Mouse (Mus musculus): ENCODE results near the gene Fam102a. TPM values are rescaled to one million over a fixed set of nuclear protein-coding genes. Genes with fewer than 3 reads are reported as not detected.

The Fam102a gene
- polyA plus RNA-seq, 1 experiment from 2014 or later, result 14.0 TPM

DNA sequence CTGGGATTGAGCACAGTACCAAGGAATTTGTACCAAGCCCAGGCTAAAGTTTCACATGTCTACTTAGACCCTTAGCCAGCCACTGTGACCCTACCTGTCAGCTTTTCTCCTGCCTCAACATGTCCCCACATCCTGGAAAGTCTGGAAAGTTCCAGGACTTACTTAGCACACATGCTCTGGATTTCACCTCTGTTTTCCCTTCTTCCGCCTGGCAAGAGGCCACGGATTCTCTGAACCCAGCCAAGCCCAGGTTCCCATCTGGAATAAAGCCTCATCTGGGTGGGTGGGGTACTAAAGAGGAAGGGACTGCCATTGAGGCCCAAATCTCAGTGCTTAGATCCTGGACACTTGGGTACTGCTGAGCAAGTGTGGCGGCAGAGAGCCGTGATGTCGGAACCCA is 2.8 kb downstream of the Fam102a start:
- Histone ChIP-seq H3K4me3 (peak overlapping the region; percentile 92), H3K27me3 (ENCODE audit: low read depth, poor library complexity, severe bottlenecking) (no peaks in the 10 kb centered on the region), H3K4me1 (peaks cover 68% of the 10 kb centered on the region), H3K9me3 (replicated peaks) (no peaks in the 10 kb centered on the region), H3K36me3 (peaks cover under 1% of the 10 kb centered on the region; the same call in 1 of the 2 replicates), H3K27ac (peak overlapping the region; percentile 95; the same call in 1 of the 2 replicates)
- WGBS, result 80% methylated on average over 5 of the region's 5 CpGs
- no peak for DNase-seq (ENCODE audit: low spot score)

DNA sequence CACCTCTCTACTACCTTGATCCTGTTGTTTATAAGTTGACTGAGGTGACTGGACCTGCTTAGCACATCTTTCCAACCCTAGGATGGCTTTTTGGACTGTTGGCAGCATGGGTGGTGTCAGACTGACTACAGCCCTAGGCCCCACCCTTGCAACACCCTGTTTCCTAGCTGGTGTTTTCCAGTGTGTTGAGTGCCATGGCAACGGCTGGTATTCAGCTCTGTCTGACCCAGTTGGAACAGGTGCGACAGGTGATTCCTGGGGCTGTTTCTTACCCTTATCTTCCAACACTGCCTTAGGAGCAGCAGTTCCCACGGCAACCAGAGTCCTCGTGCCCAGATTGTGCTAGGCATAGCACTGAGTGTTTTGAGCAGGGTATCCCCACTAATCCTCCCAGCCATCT is 3.3 kb downstream of the Fam102a start:
- Histone ChIP-seq H3K27ac (no peak overlapping the region), H3K4me1 (peaks cover 63% of the 10 kb centered on the region)

DNA sequence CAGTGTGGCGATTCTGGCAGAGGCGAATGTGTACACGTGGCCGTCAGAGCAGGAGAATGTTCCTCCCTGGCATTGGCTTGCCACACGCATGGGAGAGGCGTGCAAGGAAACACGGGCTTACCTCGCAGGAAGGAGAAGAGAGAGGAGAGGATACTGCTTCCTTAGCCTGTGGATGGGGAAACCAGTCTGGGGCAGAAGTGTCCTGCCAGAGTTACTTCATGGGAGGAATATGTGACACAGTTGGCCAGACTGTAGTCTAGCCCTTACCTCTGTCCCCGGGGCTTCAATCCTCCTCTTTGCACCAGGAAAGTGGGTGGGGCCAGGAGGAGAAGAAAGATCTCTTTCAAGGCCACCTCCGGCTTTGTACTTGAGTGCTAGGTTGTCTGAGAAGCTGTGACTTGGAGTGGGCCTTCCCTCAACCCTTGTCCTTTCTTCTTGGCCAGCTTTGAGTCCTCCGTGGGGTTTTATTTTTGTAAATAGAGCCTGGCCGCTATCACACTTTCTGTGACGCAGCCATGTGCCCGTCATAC is 4.4 kb downstream of the Fam102a start:
- WGBS, result 88% methylated on average over 14 of the region's 14 CpGs
- no peak for DNase-seq (ENCODE audit: low spot score)

More for the DNA sequence above, 3.3 kb downstream of the Fam102a start:
- H3K9me3 ChIP-seq (replicated peaks), result no peaks in the 10 kb centered on the region
- H3K4me3 ChIP-seq, result no peak overlapping the region; the same call in 1 of the 2 replicates
- DNase-seq (ENCODE audit: low spot score), result no peak
- H3K36me3 ChIP-seq, result peaks cover 6% of the 10 kb centered on the region
- H3K27me3 ChIP-seq (ENCODE audit: low read depth, poor library complexity, severe bottlenecking), result no peaks in the 10 kb centered on the region
- 82% methylated on average over 4 of the region's 4 CpGs for WGBS

DNA sequence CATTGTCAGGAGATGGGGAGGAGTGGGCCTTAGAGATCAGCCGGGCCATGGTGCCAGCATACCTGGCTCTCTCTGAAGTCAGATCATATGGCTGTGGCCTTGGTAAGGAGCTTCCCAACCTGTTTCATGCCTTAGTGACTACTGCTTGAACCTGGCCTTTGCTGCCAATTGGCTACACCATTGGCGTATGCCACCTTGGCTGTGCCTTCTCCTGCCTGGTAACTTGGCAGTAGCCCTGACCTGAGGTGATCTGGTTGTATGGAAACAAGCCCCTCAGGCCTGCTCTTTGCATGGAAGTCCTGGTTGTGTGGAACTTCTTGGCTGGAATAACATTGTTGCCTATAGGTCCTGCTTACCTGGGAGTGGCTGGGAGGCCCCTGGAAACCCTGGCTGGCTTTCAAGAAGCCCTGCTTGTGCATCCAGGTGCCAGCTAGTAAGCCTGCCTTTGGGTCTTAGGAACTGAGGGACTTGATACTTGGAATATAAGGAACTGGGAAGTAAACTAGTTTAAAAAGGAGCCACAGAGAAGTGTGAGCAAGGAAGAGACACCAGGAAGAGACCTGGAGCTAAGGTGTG is 6.3 kb downstream of the Fam102a start:
- WGBS, result 94% methylated on average over 2 of the region's 2 CpGs
- Histone ChIP-seq H3K9me3 (replicated peaks) (no peaks in the 10 kb centered on the region), H3K4me1 (peaks cover 42% of the 10 kb centered on the region), H3K27me3 (ENCODE audit: low read depth, poor library complexity, severe bottlenecking) (no peaks in the 10 kb centered on the region), H3K27ac (no peak overlapping the region), H3K4me3 (no peak overlapping the region), H3K36me3 (peaks cover 32% of the 10 kb centered on the region)
- no peak for DNase-seq (ENCODE audit: low spot score)

More for the DNA sequence above, 4.4 kb downstream of the Fam102a start:
- H3K4me1 ChIP-seq, result peaks cover 52% of the 10 kb centered on the region
- peaks cover 16% of the 10 kb centered on the region for H3K36me3 ChIP-seq
- H3K9me3 ChIP-seq (replicated peaks), result no peaks in the 10 kb centered on the region
- H3K27ac ChIP-seq, result peak overlapping the region; percentile 30; the same call in 1 of the 2 replicates
- no peaks in the 10 kb centered on the region for H3K27me3 ChIP-seq (ENCODE audit: low read depth, poor library complexity, severe bottlenecking)
- no peak overlapping the region for H3K4me3 ChIP-seq

DNA sequence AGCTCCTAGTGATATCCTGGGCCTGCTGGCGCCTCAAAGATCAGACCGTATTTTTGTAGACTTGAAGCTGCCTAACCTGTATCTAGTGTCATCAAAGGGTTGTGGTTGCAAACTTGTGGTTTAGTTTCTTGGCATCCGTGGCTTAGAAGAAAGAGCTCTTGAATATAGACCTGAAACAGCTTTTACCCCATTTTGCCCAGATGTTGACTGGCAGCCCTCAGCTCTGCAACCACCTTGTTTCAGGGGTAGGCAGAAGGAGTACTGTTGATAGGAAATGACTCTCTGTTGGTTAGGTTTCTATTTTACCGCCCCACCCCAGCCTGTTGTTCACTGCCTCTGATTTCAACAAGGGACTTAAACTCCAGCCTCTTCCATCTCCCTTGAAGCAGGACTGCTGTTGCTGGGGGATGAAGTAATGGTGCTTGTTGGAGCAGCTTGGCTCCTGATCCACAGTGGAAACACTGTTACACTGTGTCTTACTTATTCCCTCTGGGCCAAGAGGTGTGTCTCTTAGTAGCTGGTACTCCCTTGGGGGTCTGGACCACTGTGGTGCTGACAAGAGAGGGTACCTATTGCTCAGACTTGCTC is 6.9 kb downstream of the Fam102a start:
- WGBS, result 93% methylated on average over 4 of the region's 4 CpGs
- Histone ChIP-seq H3K4me1 (peaks cover 37% of the 10 kb centered on the region), H3K27me3 (ENCODE audit: low read depth, poor library complexity, severe bottlenecking) (no peaks in the 10 kb centered on the region)

DNA sequence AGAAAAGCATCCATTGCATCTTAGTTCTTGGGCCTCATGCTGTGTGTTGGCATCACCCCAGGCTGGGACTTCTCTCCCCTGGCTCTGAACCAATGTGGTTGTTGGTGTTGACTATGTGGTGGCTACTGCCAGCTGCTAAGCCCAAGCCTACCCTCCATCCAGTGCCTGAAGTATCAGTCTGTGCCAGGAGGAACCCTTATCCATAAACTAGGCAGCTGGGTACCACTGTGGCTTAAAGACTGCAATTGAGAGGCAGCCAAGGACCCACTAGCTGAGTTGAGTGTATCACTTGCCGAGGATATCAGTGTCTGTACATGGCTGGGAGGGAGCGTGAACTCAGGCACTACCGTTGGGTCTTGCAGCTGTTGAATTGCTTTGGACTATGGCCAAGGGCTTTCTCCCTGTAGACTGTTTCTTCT is 7.9 kb downstream of the Fam102a start:
- H3K4me1 ChIP-seq, result peaks cover 30% of the 10 kb centered on the region

More for the DNA sequence above, 6.9 kb downstream of the Fam102a start:
- DNase-seq (ENCODE audit: low spot score), result no peak
- H3K36me3 ChIP-seq, result peaks cover 39% of the 10 kb centered on the region
- H3K27ac ChIP-seq, result peak overlapping the region; percentile 50; the same call in 1 of the 2 replicates
- H3K9me3 ChIP-seq (replicated peaks), result no peaks in the 10 kb centered on the region
- no peak overlapping the region for H3K4me3 ChIP-seq

DNA sequence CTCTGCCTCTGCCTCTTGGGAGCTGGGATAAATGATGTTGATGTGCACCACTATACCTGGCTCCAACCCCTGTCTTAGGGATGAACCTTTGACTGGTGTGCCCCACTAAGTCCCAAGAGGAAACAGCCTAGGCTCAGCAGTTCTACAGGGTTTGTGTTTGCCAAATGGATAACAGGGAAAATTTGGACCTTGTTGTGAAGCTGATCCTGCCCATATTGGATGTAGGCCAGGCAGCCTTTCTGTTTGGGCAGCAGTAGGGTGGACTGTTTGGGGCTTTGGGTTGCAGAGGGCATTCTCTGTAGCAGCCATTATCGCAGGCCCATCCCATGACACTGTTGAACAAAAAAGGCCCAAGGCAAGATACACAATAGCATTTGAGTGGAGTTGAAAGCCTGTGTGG is 11.8 kb downstream of the Fam102a start:
- Histone ChIP-seq H3K36me3 (peaks cover 67% of the 10 kb centered on the region), H3K4me1 (peaks cover 19% of the 10 kb centered on the region), H3K9me3 (replicated peaks) (no peaks in the 10 kb centered on the region), H3K4me3 (no peak overlapping the region), H3K27me3 (ENCODE audit: low read depth, poor library complexity, severe bottlenecking) (no peaks in the 10 kb centered on the region), H3K27ac (no peak overlapping the region)
- WGBS, result 90% methylated on average over 1 of the region's 1 CpGs
- no peak for DNase-seq (ENCODE audit: low spot score)

More for the DNA sequence above, 7.9 kb downstream of the Fam102a start:
- Histone ChIP-seq H3K27ac (no peak overlapping the region), H3K36me3 (peaks cover 47% of the 10 kb centered on the region), H3K4me3 (no peak overlapping the region), H3K27me3 (ENCODE audit: low read depth, poor library complexity, severe bottlenecking) (no peaks in the 10 kb centered on the region), H3K9me3 (replicated peaks) (no peaks in the 10 kb centered on the region)
- DNase-seq (ENCODE audit: low spot score), result no peak
- WGBS, result 95% methylated on average over 3 of the region's 3 CpGs

DNA sequence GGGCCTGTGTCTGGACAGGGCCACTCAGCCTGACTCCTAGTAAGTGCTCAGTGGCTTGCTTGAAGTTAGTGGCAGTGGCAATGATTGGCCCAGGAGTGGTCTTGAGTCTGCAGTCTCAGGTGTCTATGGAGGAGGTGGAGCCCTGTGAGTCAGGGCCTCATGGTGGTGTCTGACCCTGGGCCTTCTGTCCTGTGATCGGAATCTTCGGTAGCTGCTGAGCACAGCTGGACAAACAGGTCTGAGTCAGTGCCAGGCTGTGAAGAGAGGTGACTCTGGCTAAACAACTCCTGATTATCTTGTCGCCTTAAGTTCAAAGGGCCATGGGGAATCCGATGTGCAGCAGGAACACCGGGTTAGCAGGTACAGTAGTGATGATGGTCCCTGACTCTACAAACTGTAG is 12.2 kb downstream of the Fam102a start:
- H3K27ac ChIP-seq, result no peak overlapping the region
- H3K4me1 ChIP-seq, result peaks cover 19% of the 10 kb centered on the region
- DNase-seq (ENCODE audit: low spot score), result no peak
- no peaks in the 10 kb centered on the region for H3K9me3 ChIP-seq (replicated peaks)
- H3K4me3 ChIP-seq, result no peak overlapping the region
- peaks cover 67% of the 10 kb centered on the region for H3K36me3 ChIP-seq
- no peaks in the 10 kb centered on the region for H3K27me3 ChIP-seq (ENCODE audit: low read depth, poor library complexity, severe bottlenecking)
- WGBS, result 83% methylated on average over 5 of the region's 5 CpGs

GRCm38 (mm10) chr2:32547964-32548739 is 13.0 kb downstream of the Fam102a start:
- no peak for DNase-seq (ENCODE audit: low spot score)
- no peaks in the 10 kb centered on the region for H3K9me3 ChIP-seq (replicated peaks)
- peaks cover 19% of the 10 kb centered on the region for H3K4me1 ChIP-seq
- no peak overlapping the region for H3K4me3 ChIP-seq
- H3K27ac ChIP-seq, result no peak overlapping the region
- H3K36me3 ChIP-seq, result peaks cover 68% of the 10 kb centered on the region
- no peaks in the 10 kb centered on the region for H3K27me3 ChIP-seq (ENCODE audit: low read depth, poor library complexity, severe bottlenecking)
- WGBS, result 89% methylated on average over 7 of the region's 7 CpGs

- Histone ChIP-seq H3K9me3 (replicated peaks) (no peaks in the 10 kb centered on the region), H3K27ac (peak overlapping the region; percentile 17; the same call in 1 of the 2 replicates), H3K27me3 (ENCODE audit: low read depth, poor library complexity, severe bottlenecking) (no peaks in the 10 kb centered on the region), H3K4me1 (peaks cover 19% of the 10 kb centered on the region), H3K4me3 (no peak overlapping the region), H3K36me3 (peaks cover 60% of the 10 kb centered on the region)
- 87% methylated on average over 9 of the region's 9 CpGs for WGBS
- DNase-seq (ENCODE audit: low spot score), result no peak
Observed at GRCm38 (mm10) chr2:32549171-32549570, 14.0 kb downstream of the Fam102a start.

GRCm38 (mm10) chr2:32549764-32550163 is 14.6 kb downstream of the Fam102a start:
- peaks cover 55% of the 10 kb centered on the region for H3K36me3 ChIP-seq

GRCm38 (mm10) chr2:32551236-32551635 is 16.1 kb downstream of the Fam102a start:
- H3K4me1 ChIP-seq, result peaks cover 28% of the 10 kb centered on the region
- whole genome bisulfite sequencing, result 78% methylated on average over 5 of the region's 5 CpGs

More at GRCm38 (mm10) chr2:32549764-32550163, 14.6 kb downstream of the Fam102a start:
- Histone ChIP-seq H3K27ac (peak overlapping the region; percentile 17; the same call in 1 of the 2 replicates), H3K4me3 (no peak overlapping the region), H3K9me3 (replicated peaks) (no peaks in the 10 kb centered on the region), H3K27me3 (ENCODE audit: low read depth, poor library complexity, severe bottlenecking) (no peaks in the 10 kb centered on the region), H3K4me1 (peaks cover 19% of the 10 kb centered on the region)
- DNase-seq (ENCODE audit: low spot score), result no peak
- WGBS, result 66% methylated on average over 6 of the region's 6 CpGs

More at GRCm38 (mm10) chr2:32551236-32551635, 16.1 kb downstream of the Fam102a start:
- no peaks in the 10 kb centered on the region for H3K27me3 ChIP-seq (ENCODE audit: low read depth, poor library complexity, severe bottlenecking)
- no peak for DNase-seq (ENCODE audit: low spot score)
- H3K36me3 ChIP-seq, result peaks cover 47% of the 10 kb centered on the region
- H3K27ac ChIP-seq, result no peak overlapping the region
- H3K4me3 ChIP-seq, result no peak overlapping the region
- H3K9me3 ChIP-seq (replicated peaks), result no peaks in the 10 kb centered on the region
